Mouse (Mus musculus) heart, adult 2 months (tissue): ENCODE results near the gene Akap9. TPM values are rescaled to one million over a fixed set of nuclear protein-coding genes. Genes with fewer than 3 reads are reported as not detected.
"Not testable (repeated sequence)": the region's sequence is repeated elsewhere in the genome, so short reads cannot be mapped to it uniquely, and the experiment has no call there.

Experiments used
- DNase-seq, 2 experiments: peaks; one replicate each; pipeline ENCODE4 v3.0.0; 2021
- H3K27ac ChIP-seq: fragments of 200-600 bp; 2 replicates; pipeline ENCODE4 v1.8.1; 2022
- H3K27me3 ChIP-seq: fragments of 200-500 bp; 2 replicates; pipeline ENCODE4 v1.6.1; 2012; ENCODE audit warnings: mild to moderate bottlenecking, low read length, inconsistent platforms, mixed read lengths; ENCODE audit not compliant: control insufficient read depth, insufficient read depth
- H3K36me3 ChIP-seq: fragments of 200-500 bp; 2 replicates; pipeline ENCODE4 v1.6.1; 2012; ENCODE audit warnings: low read length, inconsistent platforms; ENCODE audit not compliant: control insufficient read depth, insufficient read depth
- H3K4me1 ChIP-seq: fragments of 200-500 bp; 2 replicates; pipeline ENCODE4 v1.6.1; 2011; ENCODE audit warnings: low read length; ENCODE audit not compliant: control insufficient read depth, insufficient read depth
- H3K4me3 ChIP-seq: fragments of 200-600 bp; 2 replicates; pipeline ENCODE4 v1.8.1; 2022
- H3K79me2 ChIP-seq: fragments of 200-500 bp; replicated peaks from 2 replicates; pipeline ENCODE4 v1.6.1; 2012; ENCODE audit warnings: mild to moderate bottlenecking, inconsistent platforms, low read length, moderate library complexity, mixed read lengths; ENCODE audit not compliant: control insufficient read depth, insufficient read depth
- H3K9ac ChIP-seq: fragments of 200-500 bp; 2 replicates; pipeline ENCODE4 v1.6.1; 2012; ENCODE audit warnings: low read depth, mild to moderate bottlenecking, control low read depth, inconsistent platforms, low read length, mixed read lengths
- CTCF ChIP-seq: fragments of 200-600 bp; IDR thresholded peaks from 2 replicates; pipeline ENCODE4 v1.8.1; 2022; ENCODE audit warnings: antibody characterized with exemption, mild to moderate bottlenecking, moderate library complexity
- EP300 ChIP-seq: fragments of 200-500 bp; IDR thresholded peaks from 2 replicates; pipeline ENCODE4 v1.6.1; 2011; ENCODE audit warnings: low read depth, low read length, control low read depth; ENCODE audit not compliant: insufficient read depth
- POLR2A ChIP-seq: fragments of 200-500 bp; IDR thresholded peaks from 2 replicates; pipeline ENCODE4 v1.6.1; 2011; ENCODE audit warnings: mild to moderate bottlenecking, low read depth, low read length, control low read depth; ENCODE audit not compliant: insufficient read depth
- WGBS: fragments of 180-500 bp; shearing (Covaris S2); methylation state at CpG from one replicate; pipeline ENCODE4 v1.1.7; 2018; 5-methylcytosine and 5-hydroxymethylcytosine counted together
- intact Hi-C: fragments of 180-260 bp; cut with DNase I; formaldehyde crosslinking; loops from one replicate; pipeline ENCODE4 v1.15.1; 2025
- polyA plus RNA-seq: library from polyadenylated mRNA; depleted of rRNA; stranded (reverse); fragments of >200 nt; gene quantifications from 2 replicates; pipeline ENCODE4 v1.2.3, GENCODE M21; 2012
- total RNA-seq, 2 experiments: library from RNA; stranded (reverse); gene quantifications; 2 replicates each; pipeline ENCODE4 v1.2.3; 2021

The Akap9 gene
- total and polyA plus RNA-seq, 3 experiments, result 4.4 to 45.3 (median 37.5) TPM

DNA sequence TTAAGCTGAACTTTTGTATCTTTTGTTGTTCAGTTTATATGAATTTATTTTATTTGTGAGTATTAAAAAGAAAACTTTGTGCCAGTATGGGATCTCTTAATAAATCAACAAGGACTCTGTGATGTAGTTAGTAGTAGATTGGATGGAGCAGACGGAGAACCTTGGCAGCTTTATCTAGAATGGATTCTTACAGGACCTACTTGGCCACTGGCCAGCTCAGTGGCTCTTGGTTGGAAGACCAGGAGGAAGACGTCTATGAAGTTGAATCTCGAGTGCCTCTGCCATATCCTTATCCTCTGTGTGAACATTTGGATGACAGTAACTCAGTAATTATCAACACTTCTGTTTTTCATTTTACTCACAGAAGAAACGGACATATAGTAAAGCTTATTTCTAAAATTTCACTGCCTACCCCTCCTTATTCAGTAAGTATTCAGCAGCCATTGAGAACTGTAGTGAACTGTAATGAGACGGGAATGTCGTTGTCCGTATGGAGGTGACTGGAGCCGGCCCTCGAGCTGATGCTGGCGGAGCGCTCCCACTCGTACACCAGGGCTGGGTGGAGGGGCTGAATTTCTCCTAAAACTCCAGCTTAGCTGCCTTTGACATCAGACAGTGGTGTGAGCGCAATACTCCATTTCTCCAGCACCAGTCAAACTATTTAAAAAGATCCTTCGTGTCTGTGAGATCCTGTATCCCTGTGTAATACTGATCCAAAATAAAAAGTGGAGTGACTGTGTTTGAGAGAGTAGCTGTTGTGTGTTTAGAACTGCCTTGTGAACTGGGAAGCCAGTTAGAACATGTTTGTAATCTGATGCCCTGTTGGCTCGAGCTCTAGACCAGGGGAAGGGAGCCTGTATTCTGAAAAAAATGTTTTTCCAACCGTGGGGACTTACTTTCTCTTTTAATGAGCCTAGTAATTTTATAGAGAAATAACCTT is 96.2 kb downstream of the Akap9 start:
- Histone ChIP-seq H3K79me2 (no peaks in the 10 kb centered on the region), H3K4me1 (peaks cover 3% of the 10 kb centered on the region), H3K27me3 (no peaks in the 10 kb centered on the region), H3K9ac (peak overlapping the region; percentile 51; the same call in 1 of the 2 replicates), H3K4me3 (no peak overlapping the region), H3K36me3 (peaks cover 3% of the 10 kb centered on the region), H3K27ac (peak overlapping the region; percentile 67)
- peak; percentile 40 to 41 for DNase-seq
- 46% methylated on average over 16 of the region's 16 CpGs for WGBS
- no peak for TF ChIP-seq CTCF
- TF ChIP-seq EP300, result no peak
- no peak for TF ChIP-seq POLR2A
- intact Hi-C loops, result no loop called here

- Histone ChIP-seq H3K27ac (peak overlapping the region; percentile 67), H3K79me2 (no peaks in the 10 kb centered on the region), H3K27me3 (no peaks in the 10 kb centered on the region), H3K4me3 (no peak overlapping the region), H3K4me1 (peaks cover 3% of the 10 kb centered on the region), H3K9ac (no peak overlapping the region), H3K36me3 (peaks cover 3% of the 10 kb centered on the region)
- intact Hi-C loops, result no loop called here
- WGBS, result 49% methylated on average over 4 of the region's 4 CpGs
- DNase-seq, result no peak
- TF ChIP-seq POLR2A (no peak), EP300 (no peak), CTCF (no peak)
Observed at GRCm38 (mm10) chr5:4024727-4025126, 96.9 kb downstream of the Akap9 start.

- H3K36me3 ChIP-seq, intact Hi-C loops, H3K27me3 ChIP-seq, H3K4me1 ChIP-seq, H3K9ac ChIP-seq, H3K4me3 ChIP-seq, DNase-seq, H3K79me2 ChIP-seq: not testable (repeated sequence)
- 72% methylated on average over 1 of the region's 1 CpGs for WGBS
- 0 out of 2 replicates have a peak overlapping the region, but pooled peaks have one; percentile 8 for H3K27ac ChIP-seq
Observed at GRCm38 (mm10) chr5:4026336-4026735, 98.5 kb downstream of the Akap9 start.

DNA sequence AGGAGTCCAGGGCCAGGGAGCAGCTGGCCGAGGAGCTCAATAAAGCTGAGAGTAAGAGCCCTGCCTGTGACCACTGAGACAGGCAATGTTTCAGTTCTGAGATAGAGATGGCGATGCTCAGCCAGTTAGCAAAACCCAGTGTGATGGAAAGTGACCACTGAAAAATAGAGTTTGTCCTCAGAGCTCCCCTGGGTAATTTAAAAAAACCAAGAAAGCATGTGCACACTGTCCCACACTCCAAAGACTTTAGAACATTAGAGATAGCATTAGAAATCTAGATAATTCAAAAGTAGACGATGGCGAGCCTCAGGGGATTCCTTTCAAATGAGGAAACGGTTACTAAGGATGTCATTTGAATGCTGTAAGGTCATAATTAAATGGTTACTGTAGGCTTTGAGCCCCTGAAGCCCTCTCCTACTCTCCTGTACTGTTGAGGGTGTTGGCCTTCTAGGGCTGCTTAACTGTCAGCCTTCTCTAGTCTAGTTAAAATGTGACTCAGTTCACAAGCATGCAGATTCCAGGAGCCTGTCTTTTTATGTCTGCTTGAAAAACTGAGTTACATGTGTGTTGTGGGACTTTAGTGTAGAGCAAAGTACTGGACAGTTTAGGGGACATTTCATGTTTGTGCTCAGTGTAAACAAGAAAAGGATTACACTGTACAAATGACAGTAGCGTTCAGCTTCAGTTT is 100.8 kb downstream of the Akap9 start:
- DNase-seq, result no peak
- Histone ChIP-seq H3K27me3 (no peaks in the 10 kb centered on the region), H3K79me2 (no peaks in the 10 kb centered on the region), H3K9ac (no peak overlapping the region), H3K27ac (no peak overlapping the region), H3K36me3 (peaks cover 3% of the 10 kb centered on the region), H3K4me1 (peaks cover 2% of the 10 kb centered on the region), H3K4me3 (no peak overlapping the region)
- 82% methylated on average over 6 of the region's 6 CpGs for WGBS
- intact Hi-C loops, result no loop called here
- TF ChIP-seq POLR2A, result no peak
- no peak for TF ChIP-seq CTCF
- TF ChIP-seq EP300, result no peak

DNA sequence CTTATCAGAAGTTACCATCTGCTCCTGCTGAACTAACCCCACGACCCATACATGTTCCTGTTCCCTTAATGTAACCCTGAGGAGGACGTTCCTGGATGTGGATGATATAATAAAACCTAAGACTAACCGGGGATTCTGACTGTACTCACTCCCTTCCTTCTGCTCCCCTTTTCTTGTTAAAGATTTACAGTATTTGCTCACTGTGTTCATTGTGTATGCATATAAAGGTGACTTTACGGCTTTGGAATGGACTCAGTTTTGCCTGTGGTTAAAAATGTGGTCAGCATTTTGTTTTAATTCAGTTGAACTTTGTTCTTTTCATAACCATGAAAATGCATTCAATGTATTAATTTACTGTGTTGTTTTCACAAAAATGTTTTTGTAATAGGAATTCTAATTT is 104.0 kb downstream of the Akap9 start:
- no peaks in the 10 kb centered on the region for H3K4me1 ChIP-seq
- no peak overlapping the region for H3K4me3 ChIP-seq
- no peak overlapping the region for H3K27ac ChIP-seq
- no peak for DNase-seq
- no peak overlapping the region for H3K9ac ChIP-seq
- no peak for TF ChIP-seq CTCF
- no peak for TF ChIP-seq EP300
- TF ChIP-seq POLR2A, result no peak
- intact Hi-C loops, result no loop called here
- no peaks in the 10 kb centered on the region for H3K36me3 ChIP-seq
- H3K27me3 ChIP-seq, result no peaks in the 10 kb centered on the region
- H3K79me2 ChIP-seq, result no peaks in the 10 kb centered on the region
- WGBS, result 76% methylated on average over 4 of the region's 4 CpGs

GRCm38 (mm10) chr5:4036686-4037085 is 108.8 kb downstream of the Akap9 start:
- Histone ChIP-seq H3K4me1 (no peaks in the 10 kb centered on the region), H3K79me2 (no peaks in the 10 kb centered on the region), H3K36me3 (no peaks in the 10 kb centered on the region), H3K27me3 (no peaks in the 10 kb centered on the region), H3K9ac (no peak overlapping the region), H3K4me3 (no peak overlapping the region), H3K27ac (no peak overlapping the region)
- TF ChIP-seq CTCF, result no peak
- TF ChIP-seq EP300, result no peak
- no peak for TF ChIP-seq POLR2A
- intact Hi-C loops, result no loop called here
- DNase-seq, result no peak
- WGBS, result 98% methylated on average over 9 of the region's 9 CpGs
